Mouse (Mus musculus): ENCODE results near the gene Fam234a. TPM values are rescaled to one million over a fixed set of nuclear protein-coding genes. Genes with fewer than 3 reads are reported as not detected.
"Not testable (repeated sequence)": the region's sequence is repeated elsewhere in the genome, so short reads cannot be mapped to it uniquely, and the experiment has no call there.

Gene Fam234a
- total RNA-seq, 2 experiments from 2014 or later: 71.2 to 73.2 TPM

GRCm38 (mm10) chr17:26232863-26233262 lies 11.2 kb downstream of the Fam234a start:
- DNase-seq: no peak

- DNase-seq: no peak
Observed at GRCm38 (mm10) chr17:26231156-26231555, 12.9 kb downstream of the Fam234a start.

DNA sequence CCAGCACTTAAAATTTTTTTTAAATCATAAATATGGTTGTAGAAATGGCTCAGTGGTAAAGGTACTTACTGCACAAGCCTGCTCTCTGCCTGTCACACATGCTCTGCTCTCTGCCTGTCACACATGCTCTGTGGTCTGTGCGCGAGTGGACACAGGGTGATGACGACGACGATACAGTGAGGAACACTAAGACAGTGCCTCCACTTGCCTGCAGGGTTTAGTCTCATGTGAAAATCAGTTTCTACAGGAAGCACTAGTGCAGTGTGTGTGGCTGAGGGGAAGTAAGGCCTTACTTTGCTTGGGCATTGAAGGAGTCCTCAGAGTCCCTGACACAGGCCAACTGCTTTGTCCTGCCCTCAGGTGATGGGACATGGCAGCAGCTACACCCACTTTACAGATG lies 14.3 kb downstream of the Fam234a start:
- no peak for DNase-seq

- DNase-seq: no peak
Observed at GRCm38 (mm10) chr17:26225150-26225549, 18.9 kb downstream of the Fam234a start.

- no peak for DNase-seq
Observed at GRCm38 (mm10) chr17:26221508-26221907, 22.5 kb downstream of the Fam234a start.

DNA sequence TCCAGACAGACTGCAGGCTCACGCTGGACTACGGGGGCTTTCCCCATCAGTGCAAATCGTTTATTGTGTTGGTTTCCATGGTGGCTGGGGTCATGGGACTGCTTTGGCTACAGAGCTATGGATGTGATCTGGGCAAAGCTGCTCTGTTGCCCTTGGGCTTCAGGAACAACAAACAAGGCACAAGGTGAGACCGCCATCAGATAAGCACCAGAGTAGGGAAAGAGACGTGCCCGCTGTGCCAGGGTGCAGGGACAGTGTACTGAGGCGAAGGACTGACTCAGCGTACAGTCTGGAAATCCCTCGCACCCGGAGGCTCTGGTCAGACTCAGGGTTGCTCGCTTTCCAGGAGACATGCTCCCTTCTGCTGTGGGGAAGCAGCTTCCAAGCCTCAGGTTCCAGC lies 31.4 kb downstream of the Fam234a start:
- DNase-seq: no peak

DNA sequence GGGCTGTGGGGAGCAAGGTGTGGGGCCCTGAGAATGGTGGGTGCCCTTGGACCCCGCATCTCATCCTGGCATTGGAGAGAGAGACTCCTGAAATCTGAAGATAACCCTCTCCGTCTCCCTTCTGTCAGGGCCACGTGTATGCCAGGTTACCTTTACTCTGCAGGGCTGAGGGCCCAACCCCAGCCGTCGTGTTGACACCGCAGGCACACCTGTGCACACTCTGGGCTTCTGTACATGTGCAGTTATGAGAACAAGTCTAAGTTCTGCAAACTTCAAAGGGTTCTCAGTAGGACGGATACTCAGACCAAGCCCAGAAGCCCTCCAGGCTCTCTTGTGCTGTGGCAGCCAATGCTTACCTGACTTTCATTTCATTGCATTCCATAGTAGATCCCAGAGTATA lies 31.8 kb downstream of the Fam234a start:
- no peak for DNase-seq

GRCm38 (mm10) chr17:26207686-26208085 lies 36.4 kb downstream of the Fam234a start, which contains the start of gene Arhgdig:
Gene Arhgdig, minus strand, starts transcription at chr17:26207786.
- no peak for DNase-seq

GRCm38 (mm10) chr17:26206392-26206791 lies 37.6 kb downstream of the Fam234a start:
- DNase-seq: no peak

GRCm38 (mm10) chr17:26204766-26205165 lies 39.3 kb downstream of the Fam234a start:
- no peak for DNase-seq

- DNase-seq: no peak
Observed at GRCm38 (mm10) chr17:26203321-26203811, 40.7 kb downstream of the Fam234a start.

DNA sequence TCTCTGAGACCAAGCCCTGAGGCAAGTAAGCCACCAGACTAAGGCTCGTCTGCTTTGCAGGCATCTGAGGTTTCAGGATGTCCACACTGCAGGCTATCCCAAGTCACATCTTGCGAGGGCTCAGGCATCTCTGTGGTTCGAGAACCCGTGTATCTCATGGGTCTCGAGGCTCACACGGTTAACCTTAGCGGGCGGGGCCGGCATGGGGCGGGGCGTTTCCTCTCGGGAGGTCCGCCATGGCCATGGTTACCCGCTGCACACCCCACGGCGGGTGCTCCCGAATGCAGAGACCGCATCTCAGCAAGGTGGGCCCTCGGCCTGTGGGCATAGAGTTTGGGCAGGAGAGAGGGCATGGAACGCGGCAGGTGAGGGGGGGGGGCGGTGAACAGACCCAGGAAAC lies 41.3 kb downstream of the Fam234a start, which contains the start of gene Rgs11:
Gene Rgs11 (plus strand): TSS at position 215 of the 400 bp plus-strand sequence.
- DNase-seq: peak; percentile 42

- DNase-seq: no peak
Observed at GRCm38 (mm10) chr17:26201998-26202397, 42.0 kb downstream of the Fam234a start.

GRCm38 (mm10) chr17:26200831-26201705 lies 43.0 kb downstream of the Fam234a start:
- DNase-seq: peak; percentile 34

DNA sequence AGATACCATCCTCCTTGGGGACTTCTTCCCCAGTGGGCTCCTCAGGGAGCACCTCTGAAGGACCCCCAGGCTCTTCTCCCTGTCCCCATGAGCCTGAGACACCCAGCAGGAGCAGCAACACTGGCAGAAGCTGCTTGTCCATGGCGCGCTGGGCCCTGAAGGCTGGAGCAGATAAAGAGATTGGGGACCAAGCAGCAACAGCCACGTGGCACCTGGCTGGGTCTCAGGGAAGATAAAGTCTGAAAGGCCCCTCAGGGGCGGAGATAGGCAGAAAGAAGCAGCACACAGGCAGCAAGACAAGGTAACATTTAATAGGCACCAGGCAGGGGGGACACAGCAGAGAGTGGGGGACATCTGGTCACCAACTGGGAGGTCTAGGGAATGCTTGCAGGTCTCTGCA lies 45.1 kb downstream of the Fam234a start, which contains the start of gene Pdia2:
Gene Pdia2 (minus strand): TSS at position 196 of the 400 bp plus-strand sequence.
- DNase-seq: no peak

DNA sequence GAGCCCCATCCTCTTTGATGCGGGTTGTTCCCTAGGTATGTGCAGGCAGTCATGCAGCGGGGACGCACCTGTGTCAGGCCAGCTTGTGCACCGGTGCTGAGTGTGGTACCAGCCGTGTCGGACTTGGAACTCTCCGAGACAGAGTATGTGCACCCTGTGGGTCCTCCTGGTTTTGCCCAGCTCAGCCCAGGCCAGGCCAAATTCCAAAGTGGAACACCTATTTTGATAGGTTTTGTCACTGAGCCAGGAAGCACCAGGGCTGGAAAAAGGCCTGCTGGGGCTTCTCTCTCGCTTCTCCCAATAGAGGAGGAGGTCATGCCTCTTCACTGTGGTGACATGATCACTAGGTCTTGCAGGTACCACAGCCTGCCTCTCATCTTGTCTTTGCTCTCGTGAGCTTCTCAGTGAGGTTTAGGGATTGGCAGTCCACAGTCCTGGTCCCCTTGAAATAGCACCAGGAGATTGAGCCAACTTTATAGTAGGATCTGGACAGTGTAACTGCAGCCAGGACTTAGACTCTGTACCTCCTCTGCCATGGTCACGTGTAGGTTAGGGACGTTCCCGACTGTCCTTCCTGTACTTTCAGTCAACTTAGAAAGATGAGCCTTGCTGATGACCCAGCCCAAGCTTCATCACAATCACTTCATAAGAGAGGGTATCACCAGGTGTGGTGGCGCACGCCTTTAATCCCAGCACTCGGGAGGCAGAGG lies 51.4 kb downstream of the Fam234a start:
- DNase-seq: no peak

GRCm38 (mm10) chr17:26191486-26191885 lies 52.6 kb downstream of the Fam234a start:
- not testable (repeated sequence) for DNase-seq

DNA sequence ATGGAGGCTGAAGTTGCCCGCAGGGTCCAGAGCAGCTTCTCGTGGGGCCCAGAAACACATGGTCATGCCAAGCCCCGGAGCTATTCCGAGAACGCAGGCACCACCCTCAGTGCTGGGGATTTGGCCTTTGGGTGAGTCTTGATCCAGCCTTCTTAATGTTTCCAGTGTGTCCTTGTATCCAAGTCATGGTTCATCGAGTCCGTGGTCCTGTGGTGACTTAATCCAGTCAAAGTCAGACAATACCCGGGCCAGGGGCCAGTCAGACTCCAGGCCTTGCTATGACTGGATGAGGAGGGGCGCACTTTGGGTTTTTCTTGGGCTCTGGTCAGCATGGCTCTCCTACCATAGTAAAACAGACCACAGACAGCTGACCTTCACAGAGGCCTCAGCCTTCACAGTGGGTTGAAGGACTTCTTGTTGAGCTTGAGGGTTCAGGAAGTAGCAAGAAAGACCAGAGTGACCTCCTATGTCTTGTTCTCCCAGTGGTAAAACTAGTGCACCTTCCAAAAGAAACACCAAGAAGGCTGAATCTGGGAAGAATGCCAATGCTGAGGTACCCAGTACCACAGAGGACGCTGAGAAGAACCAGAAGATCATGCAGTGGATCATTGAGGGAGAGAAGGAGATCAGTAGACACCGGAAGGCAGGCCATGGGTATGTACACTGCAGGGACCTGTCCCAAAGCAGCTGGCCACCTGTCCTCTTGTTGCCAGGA lies 55.8 kb downstream of the Fam234a start:
- DNase-seq: no peak

GRCm38 (mm10) chr17:26187592-26187991 lies 56.5 kb downstream of the Fam234a start:
- no peak for DNase-seq

DNA sequence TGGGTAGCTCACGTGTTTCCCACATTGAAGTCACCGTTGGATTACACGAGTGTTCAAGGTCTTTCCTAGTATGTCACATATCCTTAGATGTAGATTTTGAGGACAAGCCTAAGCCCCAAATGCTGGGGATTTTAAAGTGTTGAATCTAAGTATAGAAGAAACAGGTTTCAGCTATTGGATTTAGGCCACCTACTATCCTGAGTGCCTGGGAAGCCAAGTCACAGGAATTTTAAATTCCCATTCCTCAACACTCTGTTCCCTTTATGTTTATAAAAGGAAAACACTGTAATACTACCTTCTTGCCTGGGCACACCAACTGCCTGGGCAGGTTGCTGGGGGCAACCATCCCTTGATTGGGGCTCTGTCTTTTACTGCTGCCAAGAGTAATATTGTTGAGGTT lies 62.9 kb downstream of the Fam234a start:
- no peak for DNase-seq

- DNase-seq: no peak
Observed at GRCm38 (mm10) chr17:26178611-26179010, 65.4 kb downstream of the Fam234a start.

- DNase-seq: not testable (repeated sequence)
Observed at GRCm38 (mm10) chr17:26175248-26175647, 68.8 kb downstream of the Fam234a start.

DNA sequence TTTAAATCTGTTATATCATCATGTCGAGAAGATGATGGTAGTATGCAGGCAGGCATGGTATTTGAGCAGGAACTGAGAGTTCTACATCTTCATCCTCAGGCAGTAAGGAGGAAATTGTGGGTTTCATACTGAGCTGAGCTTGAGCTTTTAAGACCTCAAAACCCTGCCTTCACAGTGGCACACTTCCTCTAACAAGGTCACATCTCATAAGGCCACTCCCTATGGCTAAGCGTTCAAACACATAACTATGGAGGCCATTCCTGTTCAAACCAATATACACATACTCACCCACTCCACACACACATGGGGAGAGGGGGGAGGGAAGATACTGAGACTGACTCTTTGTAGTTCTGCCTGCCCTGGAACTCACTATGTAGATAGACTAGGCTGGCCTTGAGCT lies 76.0 kb downstream of the Fam234a start:
- no peak for DNase-seq
